Mouse (Mus musculus): ENCODE results near the gene Clstn2. TPM values are rescaled to one million over a fixed set of nuclear protein-coding genes. Genes with fewer than 3 reads are reported as not detected.

The Clstn2 gene
- total and polyA plus RNA-seq, 3 experiments: 0.05 TPM; not detected in 2

DNA sequence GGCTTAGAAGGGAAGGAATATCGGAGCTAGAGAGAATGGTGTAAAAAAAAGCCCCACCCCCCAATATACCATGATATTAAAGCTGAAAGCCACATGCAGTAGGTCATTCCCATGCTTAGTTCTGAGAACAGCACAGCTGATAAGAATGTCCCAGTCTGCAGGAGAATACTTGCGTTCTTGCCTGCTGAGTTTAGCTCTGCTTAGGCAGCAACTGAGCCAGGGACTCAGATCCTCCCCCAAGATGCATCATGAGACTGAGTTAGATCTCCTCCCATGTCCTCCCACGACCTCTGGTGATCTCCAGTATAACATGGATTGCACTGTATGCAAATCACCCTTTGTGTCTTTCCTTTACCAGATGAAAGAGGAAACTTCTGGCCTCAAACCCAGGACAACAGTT is 219.8 kb downstream of the Clstn2 start:
- H3K36me3 ChIP-seq (replicated peaks): no peaks in the 10 kb centered on the region
- no peak overlapping the region for H3K4me3 ChIP-seq (ENCODE audit: low read depth, low read length)
- peaks cover 25% of the 10 kb centered on the region for H3K9me3 ChIP-seq (replicated peaks)
- DNase-seq (ENCODE audit: low spot score) (no peak), ATAC-seq (ENCODE audit: extremely low read depth, insufficient number of reproducible peaks, low FRiP score, poor library complexity, severe bottlenecking) (no peak)
- TF ChIP-seq CTCF (IDR thresholded peaks at IDR 0.05; ENCODE audit: low read depth, low read length) (no peak), POLR2AphosphoS5 (IDR thresholded peaks at IDR 0.05; ENCODE audit: insufficient replicate concordance, low read depth, low read length) (no peak), GATA2 (IDR thresholded peaks at IDR 0.05; ENCODE audit: borderline replicate concordance, low read depth, low read length) (no peak), GATA1 (IDR thresholded peaks at IDR 0.05; ENCODE audit: borderline replicate concordance, low read length) (no peak), TAL1 (conservative IDR thresholded peaks at IDR 0.05; ENCODE audit: low read depth, low read length) (no peak)
- H3K27me3 ChIP-seq (ENCODE audit: insufficient read depth, low read length): no peaks in the 10 kb centered on the region
- H3K4me1 ChIP-seq (ENCODE audit: insufficient read depth, low read depth, low read length): no peaks in the 10 kb centered on the region

DNA sequence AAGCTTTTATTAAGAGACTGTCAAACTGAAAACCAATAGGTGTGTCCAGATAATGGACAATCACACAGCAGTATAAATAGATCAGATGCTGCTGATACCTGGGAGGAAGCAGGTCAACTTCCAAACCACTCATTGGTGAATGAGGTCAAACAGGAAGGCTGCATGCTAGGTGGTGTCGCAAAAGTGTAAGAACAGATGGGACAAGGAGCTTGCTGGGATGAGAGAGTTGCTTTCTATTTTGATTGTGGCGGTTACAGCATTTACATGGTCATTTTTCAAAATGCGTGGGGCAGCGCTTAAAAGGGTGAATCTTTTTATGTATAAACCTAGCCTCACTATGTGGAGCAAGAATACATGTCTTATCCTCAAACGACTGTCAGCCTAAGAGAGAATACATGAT is 225.9 kb downstream of the Clstn2 start:
- no peak for ATAC-seq (ENCODE audit: extremely low read depth, insufficient number of reproducible peaks, low FRiP score, poor library complexity, severe bottlenecking)

DNA sequence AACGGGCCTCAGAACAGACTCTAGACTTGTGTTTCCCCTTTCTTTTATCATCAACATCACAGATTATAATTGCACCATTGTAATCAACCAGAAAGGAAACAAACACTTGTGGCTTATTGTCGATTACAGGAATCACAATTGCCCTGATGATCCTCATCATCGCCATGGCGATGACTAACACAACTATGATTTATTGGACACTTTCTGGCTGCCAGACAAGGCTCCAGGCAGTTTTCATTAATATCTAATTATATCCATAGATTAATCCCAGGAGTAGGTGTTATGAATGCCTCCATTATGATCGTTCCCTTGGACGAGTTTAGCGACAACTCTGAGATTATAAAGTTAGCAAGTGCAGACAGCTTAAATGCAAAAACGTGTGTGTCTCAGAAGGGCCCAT is 239.3 kb downstream of the Clstn2 start:
- Histone ChIP-seq H3K9me3 (replicated peaks) (peaks cover 34% of the 10 kb centered on the region), H3K36me3 (replicated peaks) (no peaks in the 10 kb centered on the region), H3K4me1 (ENCODE audit: insufficient read depth, low read depth, low read length) (no peaks in the 10 kb centered on the region), H3K27me3 (ENCODE audit: insufficient read depth, low read length) (no peaks in the 10 kb centered on the region), H3K4me3 (ENCODE audit: low read depth, low read length) (no peak overlapping the region)
- ATAC-seq (ENCODE audit: extremely low read depth, insufficient number of reproducible peaks, low FRiP score, poor library complexity, severe bottlenecking) (no peak), DNase-seq (ENCODE audit: low spot score) (no peak)
- TF ChIP-seq CTCF (IDR thresholded peaks at IDR 0.05; ENCODE audit: low read depth, low read length): no peak
- TF ChIP-seq GATA2 (IDR thresholded peaks at IDR 0.05; ENCODE audit: borderline replicate concordance, low read depth, low read length): no peak
- TF ChIP-seq POLR2AphosphoS5 (IDR thresholded peaks at IDR 0.05; ENCODE audit: insufficient replicate concordance, low read depth, low read length): no peak
- TF ChIP-seq GATA1 (IDR thresholded peaks at IDR 0.05; ENCODE audit: borderline replicate concordance, low read length): no peak

More for the DNA sequence above, 225.9 kb downstream of the Clstn2 start:
- TF ChIP-seq POLR2AphosphoS5 (IDR thresholded peaks at IDR 0.05; ENCODE audit: insufficient replicate concordance, low read depth, low read length) (no peak), CTCF (IDR thresholded peaks at IDR 0.05; ENCODE audit: low read depth, low read length) (no peak), GATA2 (IDR thresholded peaks at IDR 0.05; ENCODE audit: borderline replicate concordance, low read depth, low read length) (no peak), GATA1 (IDR thresholded peaks at IDR 0.05; ENCODE audit: borderline replicate concordance, low read length) (no peak), TAL1 (conservative IDR thresholded peaks at IDR 0.05; ENCODE audit: low read depth, low read length) (no peak)
- Histone ChIP-seq H3K27me3 (ENCODE audit: insufficient read depth, low read length) (no peaks in the 10 kb centered on the region), H3K36me3 (replicated peaks) (no peaks in the 10 kb centered on the region), H3K4me1 (ENCODE audit: insufficient read depth, low read depth, low read length) (no peaks in the 10 kb centered on the region), H3K9me3 (replicated peaks) (peaks cover 18% of the 10 kb centered on the region), H3K4me3 (ENCODE audit: low read depth, low read length) (no peak overlapping the region)
- DNase-seq (ENCODE audit: low spot score): no peak

DNA sequence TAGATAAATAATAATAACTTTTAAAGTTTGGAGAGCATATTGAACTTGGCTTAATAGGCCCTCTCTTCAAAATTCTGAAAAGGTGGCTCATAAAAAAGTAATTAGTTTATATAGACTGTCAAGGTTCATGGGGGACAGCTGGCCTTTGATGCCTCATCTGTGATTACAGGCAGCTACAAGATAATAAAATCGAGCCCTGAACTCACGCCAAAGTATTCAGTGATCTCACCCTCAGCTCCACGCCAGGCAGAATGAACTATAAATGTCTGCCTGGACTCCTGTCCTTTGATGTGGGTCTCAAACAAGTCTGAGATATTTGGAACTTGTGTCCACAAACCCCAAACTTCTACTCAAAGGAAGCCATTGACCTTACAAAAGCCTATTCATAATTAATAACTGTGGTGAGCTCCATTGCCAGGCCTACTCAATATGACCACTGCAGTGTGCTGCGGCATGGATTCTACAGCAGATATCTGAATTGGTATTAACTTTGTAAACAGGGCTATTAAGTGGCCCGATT is 244.8 kb downstream of the Clstn2 start:
- TF ChIP-seq GATA2 (IDR thresholded peaks at IDR 0.05; ENCODE audit: borderline replicate concordance, low read depth, low read length) (no peak), GATA1 (IDR thresholded peaks at IDR 0.05; ENCODE audit: borderline replicate concordance, low read length) (no peak), TAL1 (conservative IDR thresholded peaks at IDR 0.05; ENCODE audit: low read depth, low read length) (no peak), POLR2AphosphoS5 (IDR thresholded peaks at IDR 0.05; ENCODE audit: insufficient replicate concordance, low read depth, low read length) (no peak), CTCF (IDR thresholded peaks at IDR 0.05; ENCODE audit: low read depth, low read length) (no peak)
- peaks cover 45% of the 10 kb centered on the region for H3K9me3 ChIP-seq (replicated peaks)
- no peak for DNase-seq (ENCODE audit: low spot score)

DNA sequence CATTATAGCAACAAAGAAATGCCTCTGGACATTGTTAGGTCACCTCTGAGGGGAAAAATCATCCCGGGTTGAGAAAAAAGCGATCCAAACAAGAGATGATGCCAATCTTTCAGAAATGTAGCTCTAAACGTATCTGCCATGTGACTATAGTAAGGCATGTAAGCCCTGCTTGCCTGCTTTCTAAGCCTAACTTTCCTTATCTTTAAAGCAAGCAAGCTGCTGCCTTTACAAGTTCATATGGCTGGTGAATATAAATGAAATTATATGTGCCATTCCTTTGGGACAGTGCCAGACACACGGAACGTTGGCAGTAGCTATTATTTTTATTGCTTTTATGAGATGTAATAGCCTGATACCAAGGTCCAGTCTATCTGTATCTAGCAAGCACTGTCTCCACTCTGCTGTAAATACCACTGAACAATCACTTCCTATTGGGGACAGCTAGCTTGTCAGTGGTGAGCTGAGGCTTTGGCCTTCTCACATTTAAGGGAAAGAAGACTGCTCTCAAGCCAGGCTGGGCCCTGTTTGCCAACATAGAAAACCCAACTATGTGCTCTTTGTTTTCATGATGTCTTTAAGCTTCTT is 252.9 kb downstream of the Clstn2 start:
- Histone ChIP-seq H3K36me3 (replicated peaks) (no peaks in the 10 kb centered on the region), H3K9me3 (replicated peaks) (peaks cover 17% of the 10 kb centered on the region)
- no peak for ATAC-seq (ENCODE audit: extremely low read depth, insufficient number of reproducible peaks, low FRiP score, poor library complexity, severe bottlenecking)

More for the DNA sequence above, 244.8 kb downstream of the Clstn2 start:
- no peak for ATAC-seq (ENCODE audit: extremely low read depth, insufficient number of reproducible peaks, low FRiP score, poor library complexity, severe bottlenecking)
- H3K36me3 ChIP-seq (replicated peaks): no peaks in the 10 kb centered on the region
- no peak overlapping the region for H3K4me3 ChIP-seq (ENCODE audit: low read depth, low read length)
- H3K27me3 ChIP-seq (ENCODE audit: insufficient read depth, low read length): no peaks in the 10 kb centered on the region
- no peaks in the 10 kb centered on the region for H3K4me1 ChIP-seq (ENCODE audit: insufficient read depth, low read depth, low read length)

DNA sequence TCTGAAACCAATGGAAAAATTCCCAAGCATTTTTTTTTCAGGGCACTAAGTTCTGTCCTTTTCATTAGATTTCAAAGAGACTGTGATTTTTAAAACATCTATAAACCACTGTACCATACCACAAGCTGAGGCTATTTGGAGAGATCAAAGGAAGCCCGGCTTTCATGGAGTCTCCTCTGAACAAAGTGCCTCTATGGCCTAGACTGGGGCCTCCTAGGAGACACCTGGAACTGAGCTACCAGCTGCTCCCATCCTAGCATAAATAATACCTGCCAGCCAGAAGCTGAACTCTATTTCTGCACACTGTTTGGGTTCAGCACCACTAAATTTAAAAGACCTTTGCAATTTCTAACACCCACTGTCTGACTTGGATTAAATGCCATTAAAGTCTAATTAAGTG is 257.2 kb downstream of the Clstn2 start:
- peaks cover 24% of the 10 kb centered on the region for H3K9me3 ChIP-seq (replicated peaks)
- no peak for ATAC-seq (ENCODE audit: extremely low read depth, insufficient number of reproducible peaks, low FRiP score, poor library complexity, severe bottlenecking)
- no peaks in the 10 kb centered on the region for H3K36me3 ChIP-seq (replicated peaks)
- H3K27me3 ChIP-seq (ENCODE audit: insufficient read depth, low read length): no peaks in the 10 kb centered on the region
- no peak overlapping the region for H3K4me3 ChIP-seq (ENCODE audit: low read depth, low read length)
- TF ChIP-seq CTCF (IDR thresholded peaks at IDR 0.05; ENCODE audit: low read depth, low read length) (no peak), GATA2 (IDR thresholded peaks at IDR 0.05; ENCODE audit: borderline replicate concordance, low read depth, low read length) (no peak), TAL1 (conservative IDR thresholded peaks at IDR 0.05; ENCODE audit: low read depth, low read length) (no peak), GATA1 (IDR thresholded peaks at IDR 0.05; ENCODE audit: borderline replicate concordance, low read length) (no peak), POLR2AphosphoS5 (IDR thresholded peaks at IDR 0.05; ENCODE audit: insufficient replicate concordance, low read depth, low read length) (no peak)
- H3K4me1 ChIP-seq (ENCODE audit: insufficient read depth, low read depth, low read length): no peaks in the 10 kb centered on the region
- DNase-seq (ENCODE audit: low spot score): no peak

More for the DNA sequence above, 252.9 kb downstream of the Clstn2 start:
- no peak for DNase-seq (ENCODE audit: low spot score)
- Histone ChIP-seq H3K4me3 (ENCODE audit: low read depth, low read length) (no peak overlapping the region), H3K27me3 (ENCODE audit: insufficient read depth, low read length) (no peaks in the 10 kb centered on the region), H3K4me1 (ENCODE audit: insufficient read depth, low read depth, low read length) (no peaks in the 10 kb centered on the region)
- TF ChIP-seq CTCF (IDR thresholded peaks at IDR 0.05; ENCODE audit: low read depth, low read length) (no peak), POLR2AphosphoS5 (IDR thresholded peaks at IDR 0.05; ENCODE audit: insufficient replicate concordance, low read depth, low read length) (no peak), TAL1 (conservative IDR thresholded peaks at IDR 0.05; ENCODE audit: low read depth, low read length) (no peak), GATA1 (IDR thresholded peaks at IDR 0.05; ENCODE audit: borderline replicate concordance, low read length) (no peak), GATA2 (IDR thresholded peaks at IDR 0.05; ENCODE audit: borderline replicate concordance, low read depth, low read length) (no peak)
